In genomic region chr8:111739604-111740003, GRCm38 (mm10) we compare ENCODE assay signal across 9 mouse cellular contexts. TPM values are rescaled to one million over a fixed set of nuclear protein-coding genes. Genes with fewer than 3 reads are reported as not detected.
A peak's percentile ranks its signal among the peaks of the same experiment; 100 is the strongest.
DNase-seq lines count a peak whose midpoint lies in the region; ATAC-seq and TF ChIP-seq lines count a peak whose summit lies in the region.
"Had no signal": no experiment of that assay in that cellular context is flagged by ENCODE, and none has a peak within 500 bp of the region (broad histone marks: within the 10 kb centered on the region; RNA-seq: fewer than 3 reads in every experiment).

No protein-coding gene starts in this region.

- H3K4me3 ChIP-seq in heart, embryonic 16.5 days (ENCODE audit: low read length) = no peak overlapping the region
- no peak overlapping the region for H3K4me3 ChIP-seq in heart, embryonic 11.5 days (ENCODE audit: low read depth, low read length)
- no peak overlapping the region for H3K4me3 ChIP-seq in heart, postnatal 0 days (ENCODE audit: low read depth, low read length)
- peak overlapping the region; percentile 20 for H3K4me3 ChIP-seq in midbrain, embryonic 10.5 days
- H3K4me3 ChIP-seq: megakaryocyte, embryonic 14.5 days had no signal

- H3K4me2 ChIP-seq in heart, embryonic 16.5 days (ENCODE audit: low read depth, low read length) = no peak overlapping the region
- no peak overlapping the region for H3K4me2 ChIP-seq in heart, embryonic 11.5 days
- no peak overlapping the region for H3K4me2 ChIP-seq in heart, postnatal 0 days (ENCODE audit: low read depth, low read length)

- no peak for TF ChIP-seq EP300 in heart, postnatal 0 days (IDR thresholded peaks at IDR 0.05; ENCODE audit: low read depth)

- peaks cover 77% of the 10 kb centered on the region for H3K4me1 ChIP-seq in heart, embryonic 16.5 days (ENCODE audit: control insufficient read depth, insufficient read depth, low read length)
- H3K4me1 ChIP-seq in heart, embryonic 11.5 days (ENCODE audit: control insufficient read depth, insufficient read depth, low read length) = peaks cover 79% of the 10 kb centered on the region
- H3K4me1 ChIP-seq in heart, postnatal 0 days (ENCODE audit: control insufficient read depth, insufficient read depth) = peaks cover 62% of the 10 kb centered on the region
- peaks cover 96% of the 10 kb centered on the region for H3K4me1 ChIP-seq in midbrain, embryonic 10.5 days

- 68% methylated on average over 7 of the region's 7 CpGs for WGBS in heart, embryonic 16.5 days
- WGBS in heart, embryonic 11.5 days (ENCODE audit: insufficient replicate concordance) = 51% methylated on average over 7 of the region's 7 CpGs
- WGBS in heart, postnatal 0 days = 61% methylated on average over 7 of the region's 7 CpGs
- 46% methylated on average over 7 of the region's 7 CpGs for WGBS in midbrain, embryonic 10.5 days

- H3K27me3 ChIP-seq in heart, embryonic 16.5 days (ENCODE audit: control insufficient read depth, insufficient read depth, low read length) = no peaks in the 10 kb centered on the region
- H3K27me3 ChIP-seq in heart, embryonic 11.5 days (ENCODE audit: control insufficient read depth, insufficient read depth, low read length) = no peaks in the 10 kb centered on the region
- H3K27me3 ChIP-seq in heart, postnatal 0 days (ENCODE audit: control insufficient read depth, insufficient read depth, low read length) = no peaks in the 10 kb centered on the region
- H3K27me3 ChIP-seq in midbrain, embryonic 10.5 days (ENCODE audit: low read depth, poor library complexity, severe bottlenecking) = peaks cover 3% of the 10 kb centered on the region

- H3K9me3 ChIP-seq in heart, embryonic 16.5 days (replicated peaks; ENCODE audit: control insufficient read depth, low read length) = no peaks in the 10 kb centered on the region
- no peaks in the 10 kb centered on the region for H3K9me3 ChIP-seq in heart, embryonic 11.5 days (replicated peaks; ENCODE audit: control insufficient read depth, low read length)
- H3K9me3 ChIP-seq in heart, postnatal 0 days (replicated peaks; ENCODE audit: control insufficient read depth, low read length) = no peaks in the 10 kb centered on the region
- H3K9me3 ChIP-seq in midbrain, embryonic 10.5 days (replicated peaks) = no peaks in the 10 kb centered on the region

- peak overlapping the region; percentile 35; the same call in 1 of the 2 replicates for H3K9ac ChIP-seq in heart, embryonic 16.5 days (ENCODE audit: low read length)
- H3K9ac ChIP-seq in heart, embryonic 11.5 days (ENCODE audit: low read depth, low read length) = no peak overlapping the region; the same call in 1 of the 2 replicates
- H3K9ac ChIP-seq in heart, postnatal 0 days (replicated peaks; ENCODE audit: low read depth, low read length) = no peak overlapping the region

- DNase-seq in WW6 (ENCODE audit: low read depth, low spot score) = peak; percentile 40
- peak; percentile 12 for DNase-seq in heart, postnatal 0 days (ENCODE audit: low spot score)
- DNase-seq in midbrain, embryonic 10.5 days (ENCODE audit: low spot score) = no peak
- no peak for DNase-seq in right cerebral cortex, adult 2 months (ENCODE audit: low spot score in 2 of 2)
- DNase-seq in ovary, adult 18-20 months (ENCODE audit: low spot score) = no peak
- no peak for DNase-seq in B cell, adult 2 months

- ATAC-seq in heart, embryonic 16.5 days (replicated peaks; ENCODE audit: extremely low read depth, insufficient read depth, low FRiP score) = no peak
- no peak for ATAC-seq in heart, embryonic 11.5 days (replicated peaks; ENCODE audit: insufficient number of reproducible peaks, low FRiP score, low TSS enrichment)
- ATAC-seq in heart, postnatal 0 days (ENCODE audit: insufficient read depth, low read depth) = no peak

- no peaks in the 10 kb centered on the region for H3K36me3 ChIP-seq in heart, embryonic 16.5 days (ENCODE audit: control insufficient read depth, insufficient read depth)
- H3K36me3 ChIP-seq in heart, embryonic 11.5 days (ENCODE audit: control insufficient read depth, insufficient read depth, low read length) = no peaks in the 10 kb centered on the region
- no peaks in the 10 kb centered on the region for H3K36me3 ChIP-seq in heart, postnatal 0 days (replicated peaks; ENCODE audit: control insufficient read depth, insufficient read depth, low read length)
- H3K36me3 ChIP-seq in midbrain, embryonic 10.5 days = peaks cover 12% of the 10 kb centered on the region; the same call in 1 of the 2 replicates

- TF ChIP-seq CTCF in heart, postnatal 0 days (IDR thresholded peaks at IDR 0.05; ENCODE audit: low read depth) = peak; percentile 43

- 0 out of 2 replicates have a peak overlapping the region, but pooled peaks have one; percentile 30 for H3K27ac ChIP-seq in heart, embryonic 16.5 days (ENCODE audit: low read length)
- H3K27ac ChIP-seq in heart, embryonic 11.5 days (ENCODE audit: low read depth, low read length) = no peak overlapping the region
- peak overlapping the region; percentile 48; the same call in 1 of the 2 replicates for H3K27ac ChIP-seq in heart, postnatal 0 days (ENCODE audit: low read depth)
- peak overlapping the region; percentile 71 for H3K27ac ChIP-seq in midbrain, embryonic 10.5 days (replicated peaks)

RNA-seq across cellular contexts. Expression of gene Bcar1, which starts 4.0 kb away (rescaled TPM):
- polyA plus RNA-seq in heart, embryonic 16.5 days (2015; fragmentation: Nextera tagmentation; extraction: Ambion mirVana) = 39.8 and 46.7 TPM in 2 replicates
- polyA plus RNA-seq in heart, embryonic 11.5 days (2014; fragmentation: Nextera tagmentation; extraction: Ambion mirVana) = 46.6 and 53.8 TPM in 2 replicates
- 53.2 and 81.5 TPM in 2 replicates for total RNA-seq in heart, postnatal 0 days (2014; rRNA removed; ENCODE audit: low replicate concordance)
- 25.6 and 27.9 TPM in 2 replicates for polyA plus RNA-seq in heart, postnatal 0 days (2015; fragmentation: Nextera tagmentation; extraction: Ambion mirVana)
- 52.4 and 53.7 TPM in 2 replicates for polyA plus RNA-seq in midbrain, embryonic 10.5 days (2016; fragmentation: Nextera tagmentation; extraction: Ambion mirVana)

RNA-seq across cellular contexts. Expression of gene Ctrb1, which starts 48.8 kb away (rescaled TPM):
- polyA plus RNA-seq in heart, embryonic 16.5 days (2015; fragmentation: Nextera tagmentation; extraction: Ambion mirVana) = 0.17 and 2.1 TPM in 2 replicates
- not detected in 2 replicates for polyA plus RNA-seq in heart, embryonic 11.5 days (2014; fragmentation: Nextera tagmentation; extraction: Ambion mirVana)
- 0.62 and 3.4 TPM in 2 replicates for total RNA-seq in heart, postnatal 0 days (2014; rRNA removed; ENCODE audit: low replicate concordance)
- not detected in 2 replicates for polyA plus RNA-seq in heart, postnatal 0 days (2015; fragmentation: Nextera tagmentation; extraction: Ambion mirVana)
- polyA plus RNA-seq in midbrain, embryonic 10.5 days (2016; fragmentation: Nextera tagmentation; extraction: Ambion mirVana) = not detected in 2 replicates

Comparison
In these comparisons a context has a peak if more than half of its experiments do, and no peak if none do; other contexts are left out.
1. DNase-seq: peak in WW6 (single experiment) and heart, postnatal 0 days (single experiment); none in midbrain, embryonic 10.5 days (single experiment), right cerebral cortex, adult 2 months (0 of 2), ovary, adult 18-20 months (single experiment) and B cell, adult 2 months (0 of 2).